Mouse (Mus musculus): ENCODE measurements at regions not wholly inside any gene's neighbourhood (a gene's known extent, or its start where the extent isn't known, plus 50 kb on each side); places are given as distances from the start of the nearest gene placed in this dataset.
"Not testable (repeated sequence)": the region's sequence is repeated elsewhere in the genome, so short reads cannot be mapped to it uniquely, and the experiment has no call there.

DNA sequence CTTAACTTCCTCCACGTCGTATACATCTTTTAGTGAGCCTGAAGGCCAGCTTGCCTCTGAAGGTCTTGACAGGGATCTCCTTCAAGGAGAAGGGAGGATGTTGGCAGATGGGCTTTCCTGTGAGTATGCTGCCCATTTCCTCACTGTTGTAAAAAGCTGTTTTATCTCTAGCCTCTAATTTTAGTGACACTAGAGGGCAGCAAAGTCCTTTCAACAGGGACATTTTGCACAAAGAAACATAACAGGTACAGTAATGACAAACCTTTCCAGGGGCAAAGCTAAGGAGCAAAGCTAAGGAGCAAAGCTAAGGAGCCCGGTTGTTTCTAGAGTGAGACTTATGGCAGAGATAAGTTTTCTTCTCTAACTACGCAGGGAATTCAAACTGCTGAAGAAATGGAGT, 59.0 kb upstream of the Kbtbd8 start:
- Histone ChIP-seq H3K79me2 (ENCODE audit: control insufficient read depth, insufficient read depth) (no peaks in the 10 kb centered on the region), H3K79me3 (ENCODE audit: low read depth) (no peaks in the 10 kb centered on the region), H3ac (ENCODE audit: control insufficient read depth, insufficient read length, low read depth) (no peak overlapping the region), H3K4me3 (ENCODE audit: insufficient read depth, poor library complexity, severe bottlenecking) (no peak overlapping the region), H3K36me3 (ENCODE audit: control insufficient read depth, insufficient read depth) (no peaks in the 10 kb centered on the region), H3K27me3 (ENCODE audit: control insufficient read depth, insufficient read depth, insufficient read length) (no peaks in the 10 kb centered on the region)
- TF ChIP-seq MAX (IDR thresholded peaks at IDR 0.05) (no peak), MYOD1 (IDR thresholded peaks at IDR 0.05; ENCODE audit: control insufficient read depth, insufficient read length, low read depth) (no peak), MYOG (IDR thresholded peaks at IDR 0.05; ENCODE audit: control insufficient read depth, extremely low read depth, insufficient read length) (no peak), FOSL1 (IDR thresholded peaks at IDR 0.05; ENCODE audit: insufficient read depth, low read length, poor library complexity, severe bottlenecking) (no peak), USF1 (IDR thresholded peaks at IDR 0.05; ENCODE audit: low read depth) (no peak), CTCF (IDR thresholded peaks at IDR 0.05; ENCODE audit: control insufficient read depth, insufficient read depth, insufficient read length) (no peak), CEBPB (IDR thresholded peaks at IDR 0.05; ENCODE audit: low read depth) (no peak)

DNA sequence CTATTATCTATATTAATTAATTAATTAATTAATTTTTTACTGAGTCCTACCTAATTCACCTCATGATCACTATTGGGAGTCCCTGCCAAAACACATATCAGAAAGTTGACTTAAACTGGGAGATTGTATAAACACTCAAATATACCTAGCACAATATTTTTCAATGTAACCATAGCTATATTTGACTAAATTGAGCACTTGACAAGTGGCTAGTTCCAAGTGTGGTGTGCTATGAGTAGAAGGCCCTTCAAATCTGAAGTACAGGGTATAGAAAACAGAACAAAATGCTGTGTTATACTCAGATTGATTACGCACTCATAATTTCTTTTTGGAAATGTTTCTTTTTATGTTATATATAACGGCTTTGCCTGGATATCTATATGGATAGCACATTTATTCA, 60.8 kb upstream of the Kbtbd8 start:
- TF ChIP-seq FOSL1 (IDR thresholded peaks at IDR 0.05; ENCODE audit: insufficient read depth, low read length, poor library complexity, severe bottlenecking), result no peak
- no peak for TF ChIP-seq MYOD1 (IDR thresholded peaks at IDR 0.05; ENCODE audit: control insufficient read depth, insufficient read length, low read depth)
- no peak for TF ChIP-seq MAX (IDR thresholded peaks at IDR 0.05)
- TF ChIP-seq CTCF (IDR thresholded peaks at IDR 0.05; ENCODE audit: control insufficient read depth, insufficient read depth, insufficient read length), result no peak
- no peak for TF ChIP-seq USF1 (IDR thresholded peaks at IDR 0.05; ENCODE audit: low read depth)
- TF ChIP-seq MYOG (IDR thresholded peaks at IDR 0.05; ENCODE audit: control insufficient read depth, extremely low read depth, insufficient read length), result no peak
- no peak for TF ChIP-seq CEBPB (IDR thresholded peaks at IDR 0.05; ENCODE audit: low read depth)
- no peaks in the 10 kb centered on the region for H3K79me3 ChIP-seq (ENCODE audit: low read depth)

DNA sequence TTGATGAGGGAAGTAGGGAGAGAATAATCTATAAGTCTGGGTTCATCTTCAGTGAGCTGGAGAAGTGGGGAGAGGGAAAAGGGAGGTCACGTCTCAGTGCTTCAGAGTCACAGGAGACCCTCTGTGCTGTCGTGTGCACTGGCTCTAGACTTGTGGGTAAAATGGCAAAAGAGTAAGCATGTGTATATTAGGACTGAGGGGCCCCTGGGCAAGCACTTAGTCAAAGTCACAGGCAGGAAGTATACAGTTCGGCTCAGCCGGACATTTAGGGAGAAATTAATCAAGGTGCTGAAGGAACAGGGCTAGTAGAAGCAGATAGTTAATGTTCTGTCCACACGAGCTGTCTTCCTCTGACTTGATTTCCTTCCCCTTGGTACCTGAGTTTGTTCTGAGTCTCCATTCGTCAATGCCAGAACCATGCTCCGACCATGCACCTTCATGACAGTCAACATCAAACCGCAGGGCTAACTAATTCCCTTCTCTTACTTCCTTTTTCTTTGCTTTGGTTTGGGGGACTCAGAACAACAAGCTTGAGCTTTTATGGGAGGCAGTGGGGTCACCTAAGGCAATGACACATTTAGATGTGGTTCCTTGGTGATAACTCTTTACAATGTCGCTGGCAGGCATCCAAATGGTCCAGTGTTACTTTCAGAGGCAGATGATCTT, 63.2 kb upstream of the Kbtbd8 start:
- H3ac ChIP-seq (ENCODE audit: control insufficient read depth, insufficient read length, low read depth), result no peak overlapping the region
- no peak for TF ChIP-seq MYOD1 (IDR thresholded peaks at IDR 0.05; ENCODE audit: control insufficient read depth, insufficient read length, low read depth)
- H3K36me3 ChIP-seq (ENCODE audit: control insufficient read depth, insufficient read depth), result no peaks in the 10 kb centered on the region
- H3K79me2 ChIP-seq (ENCODE audit: control insufficient read depth, insufficient read depth), result no peaks in the 10 kb centered on the region
- H3K27me3 ChIP-seq (ENCODE audit: control insufficient read depth, insufficient read depth, insufficient read length), result no peaks in the 10 kb centered on the region
- H3K79me3 ChIP-seq (ENCODE audit: low read depth), result no peaks in the 10 kb centered on the region
- no peak overlapping the region for H3K4me3 ChIP-seq (ENCODE audit: insufficient read depth, poor library complexity, severe bottlenecking)

More for the DNA sequence above, 60.8 kb upstream of the Kbtbd8 start:
- H3K36me3 ChIP-seq (ENCODE audit: control insufficient read depth, insufficient read depth), result no peaks in the 10 kb centered on the region
- H3K27me3 ChIP-seq (ENCODE audit: control insufficient read depth, insufficient read depth, insufficient read length), result no peaks in the 10 kb centered on the region
- H3ac ChIP-seq (ENCODE audit: control insufficient read depth, insufficient read length, low read depth), result no peak overlapping the region
- H3K79me2 ChIP-seq (ENCODE audit: control insufficient read depth, insufficient read depth), result no peaks in the 10 kb centered on the region
- no peak overlapping the region for H3K4me3 ChIP-seq (ENCODE audit: insufficient read depth, poor library complexity, severe bottlenecking)

GRCm38 (mm10) chr6:95041351-95041750, 75.7 kb upstream of the Kbtbd8 start:
- H3K27me3 ChIP-seq (ENCODE audit: control insufficient read depth, insufficient read depth, insufficient read length), result not testable (repeated sequence)

GRCm38 (mm10) chr6:95024239-95024638, 92.8 kb upstream of the Kbtbd8 start:
- no peaks in the 10 kb centered on the region for H3K79me3 ChIP-seq (ENCODE audit: low read depth)
- H3K4me3 ChIP-seq (ENCODE audit: insufficient read depth, poor library complexity, severe bottlenecking), result no peak overlapping the region
- no peaks in the 10 kb centered on the region for H3K27me3 ChIP-seq (ENCODE audit: control insufficient read depth, insufficient read depth, insufficient read length)
- no peak overlapping the region for H3ac ChIP-seq (ENCODE audit: control insufficient read depth, insufficient read length, low read depth)
- no peaks in the 10 kb centered on the region for H3K36me3 ChIP-seq (ENCODE audit: control insufficient read depth, insufficient read depth)
- no peaks in the 10 kb centered on the region for H3K79me2 ChIP-seq (ENCODE audit: control insufficient read depth, insufficient read depth)
- TF ChIP-seq CTCF (IDR thresholded peaks at IDR 0.05; ENCODE audit: control insufficient read depth, insufficient read depth, insufficient read length), result no peak
- peak; percentile 60 for TF ChIP-seq MYOD1 (IDR thresholded peaks at IDR 0.05; ENCODE audit: control insufficient read depth, insufficient read length, low read depth)

More at GRCm38 (mm10) chr6:95041351-95041750, 75.7 kb upstream of the Kbtbd8 start:
- H3K79me3 ChIP-seq (ENCODE audit: low read depth); H3K36me3 ChIP-seq (ENCODE audit: control insufficient read depth, insufficient read depth); H3K4me3 ChIP-seq (ENCODE audit: insufficient read depth, poor library complexity, severe bottlenecking); H3ac ChIP-seq (ENCODE audit: control insufficient read depth, insufficient read length, low read depth); H3K79me2 ChIP-seq (ENCODE audit: control insufficient read depth, insufficient read depth): not testable (repeated sequence)

- no peaks in the 10 kb centered on the region for H3K79me2 ChIP-seq (ENCODE audit: control insufficient read depth, insufficient read depth)
- H3K4me3 ChIP-seq (ENCODE audit: insufficient read depth, poor library complexity, severe bottlenecking), result no peak overlapping the region
- H3K36me3 ChIP-seq (ENCODE audit: control insufficient read depth, insufficient read depth), result no peaks in the 10 kb centered on the region
- H3K27me3 ChIP-seq (ENCODE audit: control insufficient read depth, insufficient read depth, insufficient read length), result no peaks in the 10 kb centered on the region
- TF ChIP-seq MAX (IDR thresholded peaks at IDR 0.05) (no peak), CTCF (IDR thresholded peaks at IDR 0.05; ENCODE audit: control insufficient read depth, insufficient read depth, insufficient read length) (no peak), MYOG (IDR thresholded peaks at IDR 0.05; ENCODE audit: control insufficient read depth, extremely low read depth, insufficient read length) (no peak), CEBPB (IDR thresholded peaks at IDR 0.05; ENCODE audit: low read depth) (no peak), FOSL1 (IDR thresholded peaks at IDR 0.05; ENCODE audit: insufficient read depth, low read length, poor library complexity, severe bottlenecking) (no peak), MYOD1 (IDR thresholded peaks at IDR 0.05; ENCODE audit: control insufficient read depth, insufficient read length, low read depth) (no peak), USF1 (IDR thresholded peaks at IDR 0.05; ENCODE audit: low read depth) (no peak)
- H3K79me3 ChIP-seq (ENCODE audit: low read depth), result no peaks in the 10 kb centered on the region
- H3ac ChIP-seq (ENCODE audit: control insufficient read depth, insufficient read length, low read depth), result no peak overlapping the region
Observed at GRCm38 (mm10) chr6:95021724-95022123, 95.3 kb upstream of the Kbtbd8 start.
